Mouse (Mus musculus) left cerebral cortex, postnatal 10 days (tissue): ENCODE data around the gene Psmb9. TPM values are rescaled to one million over a fixed set of nuclear protein-coding genes. Genes with fewer than 3 reads are reported as not detected.

Source experiments
- DNase-seq, 2 experiments: peaks; one replicate each; pipeline ENCODE4 v3.0.0; 2021 to 2022; ENCODE audit warnings: low spot score in 2 of 2, mixed read lengths in 1 of 2; ENCODE audit errors: extremely low spot score in 1 of 2
- intact Hi-C: fragments of 180-260 bp; cut with DNase I; formaldehyde crosslinking; loops from one replicate; pipeline ENCODE4 v1.15.1; 2025
- total RNA-seq, 2 experiments: library from RNA; stranded (reverse); gene quantifications; 2 replicates each; pipeline ENCODE4 v1.2.3; 2021

The Psmb9 gene
- total RNA-seq, 2 experiments from 2014 or later: 0.66 to 2.2 TPM

- intact Hi-C loops: no loop called here
- DNase-seq: no peak
Observed at GRCm38 (mm10) chr17:34194723-34195122, 7.2 kb upstream of the Psmb9 start.

DNA sequence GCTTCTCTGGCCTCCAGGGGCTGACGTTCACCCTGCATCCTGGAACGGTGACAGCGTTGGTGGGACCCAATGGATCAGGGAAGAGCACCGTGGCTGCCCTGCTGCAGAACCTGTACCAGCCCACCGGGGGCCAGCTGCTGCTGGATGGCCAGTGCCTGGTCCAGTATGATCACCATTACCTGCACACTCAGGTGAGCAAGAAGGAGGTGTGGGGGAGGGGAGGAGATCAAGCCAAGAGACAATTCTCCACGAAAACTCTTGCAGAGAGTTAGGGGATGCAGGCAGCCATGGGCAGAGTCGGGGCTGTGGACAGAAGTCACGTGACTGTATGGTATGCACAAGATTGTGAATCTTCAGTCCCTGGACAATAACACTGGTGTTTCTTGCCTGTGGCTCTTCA lies 5.9 kb upstream of the Psmb9 start:
- intact Hi-C loops: no loop called here
- DNase-seq: no peak

DNA sequence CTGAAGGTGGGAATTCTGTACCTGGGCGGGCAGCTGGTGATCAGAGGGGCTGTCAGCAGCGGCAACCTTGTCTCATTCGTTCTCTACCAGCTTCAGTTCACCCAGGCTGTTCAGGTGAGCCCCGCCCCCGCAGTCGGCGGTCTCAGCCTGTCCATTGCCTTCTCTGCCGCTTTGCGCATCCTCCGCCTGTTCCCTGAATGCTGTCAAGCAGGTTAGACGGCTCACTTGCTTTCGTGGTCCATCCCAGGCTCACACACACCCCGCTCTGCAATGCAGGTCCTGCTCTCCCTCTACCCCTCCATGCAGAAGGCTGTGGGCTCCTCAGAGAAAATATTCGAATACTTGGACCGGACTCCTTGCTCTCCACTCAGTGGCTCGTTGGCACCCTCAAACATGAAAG lies 5.3 kb upstream of the Psmb9 start:
- DNase-seq: no peak
- intact Hi-C loops: no loop called here

DNA sequence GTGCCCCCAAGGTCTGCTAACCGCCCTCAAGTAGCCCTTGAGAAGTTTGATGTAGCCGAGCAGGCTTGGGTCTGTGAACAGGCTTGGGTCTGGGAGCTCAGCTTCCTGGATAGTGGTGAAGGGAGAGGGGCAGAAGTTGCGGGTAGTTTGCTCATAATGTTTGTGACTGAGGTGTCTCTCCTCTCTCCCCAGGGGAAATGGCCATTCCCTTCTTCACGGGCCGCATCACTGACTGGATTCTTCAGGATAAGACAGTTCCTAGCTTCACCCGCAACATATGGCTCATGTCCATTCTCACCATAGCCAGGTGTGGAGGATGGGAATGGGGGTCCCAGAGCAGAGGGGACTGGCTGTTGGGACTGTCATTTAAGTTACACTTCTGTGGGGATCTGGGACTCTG lies 1.4 kb upstream of the Psmb9 start:
- DNase-seq: no peak
- intact Hi-C loops: no loop called here

DNA sequence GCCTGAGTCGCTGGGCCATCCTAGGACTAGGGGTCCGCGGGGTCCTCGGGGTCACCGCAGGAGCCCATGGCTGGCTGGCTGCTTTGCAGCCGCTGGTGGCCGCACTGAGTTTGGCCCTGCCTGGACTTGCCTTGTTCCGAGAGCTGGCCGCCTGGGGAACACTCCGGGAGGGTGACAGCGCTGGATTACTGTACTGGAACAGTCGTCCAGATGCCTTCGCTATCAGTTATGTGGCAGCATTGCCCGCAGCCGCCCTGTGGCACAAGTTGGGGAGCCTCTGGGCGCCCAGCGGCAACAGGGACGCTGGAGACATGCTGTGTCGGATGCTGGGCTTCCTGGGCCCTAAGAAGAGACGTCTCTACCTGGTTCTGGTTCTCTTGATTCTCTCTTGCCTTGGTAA lies 446 bp upstream of the Psmb9 start:
- intact Hi-C loops: no loop called here
- no peak for DNase-seq

GRCm38 (mm10) chr17:34186885-34187260 lies 691 bp downstream of the Psmb9 start:
- intact Hi-C loops: no loop called here
- no peak for DNase-seq

- DNase-seq: no peak
- intact Hi-C loops: no loop called here
Observed at GRCm38 (mm10) chr17:34185526-34185925, 2.0 kb downstream of the Psmb9 start.

GRCm38 (mm10) chr17:34183564-34184219 lies 3.9 kb downstream of the Psmb9 start:
- DNase-seq: no peak
- intact Hi-C loops: no loop called here

DNA sequence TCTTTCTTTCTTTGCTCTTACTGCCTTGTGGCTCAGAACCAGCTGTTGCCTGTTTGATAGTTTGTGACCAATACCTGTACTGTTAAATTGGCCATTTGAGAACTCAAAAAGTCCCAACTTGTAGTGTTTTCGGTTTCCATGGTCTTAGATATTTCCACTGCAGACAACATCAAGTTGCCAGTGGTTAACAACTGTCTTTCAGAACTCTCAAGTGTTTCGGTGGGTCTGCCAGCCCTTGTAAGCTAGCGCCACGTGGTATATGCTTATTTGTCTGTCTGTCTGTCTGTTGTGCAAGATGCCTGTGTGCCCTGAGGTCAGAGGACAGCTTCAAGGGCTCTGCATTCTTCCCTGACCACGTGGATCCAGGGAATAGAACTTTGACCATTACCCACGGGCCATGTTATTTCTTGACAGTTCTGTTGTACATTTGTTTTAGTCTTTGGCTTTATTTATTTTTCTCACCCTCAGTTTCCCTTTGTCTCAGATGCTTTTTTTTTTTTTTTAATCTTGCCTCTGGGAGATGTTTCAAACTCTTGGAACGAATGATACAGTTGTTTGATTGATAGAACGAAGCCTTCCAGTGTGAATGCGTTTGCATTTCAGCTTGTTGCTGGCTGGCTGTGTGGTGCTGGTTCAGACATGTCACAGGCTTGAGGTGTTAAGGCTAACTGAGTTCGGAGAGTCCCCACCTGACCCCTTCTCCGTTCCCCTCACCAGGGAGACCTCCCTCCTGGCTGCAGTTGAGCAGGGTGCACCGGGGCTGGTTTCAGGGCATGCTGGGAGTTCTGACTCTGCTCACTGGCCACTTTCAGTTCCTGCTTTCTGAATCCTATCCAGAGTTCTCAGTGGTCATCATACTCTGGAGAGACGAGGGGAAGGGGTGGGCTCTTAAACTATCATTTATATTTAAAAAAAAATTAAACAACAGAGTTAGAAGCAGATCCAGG lies 7.4 kb downstream of the Psmb9 start:
- intact Hi-C loops: loop anchor here (5.0 kb wide), 1 partner anchor 172 kb away; the partner anchor contains the start of gene Btnl2
- no peak for DNase-seq

DNA sequence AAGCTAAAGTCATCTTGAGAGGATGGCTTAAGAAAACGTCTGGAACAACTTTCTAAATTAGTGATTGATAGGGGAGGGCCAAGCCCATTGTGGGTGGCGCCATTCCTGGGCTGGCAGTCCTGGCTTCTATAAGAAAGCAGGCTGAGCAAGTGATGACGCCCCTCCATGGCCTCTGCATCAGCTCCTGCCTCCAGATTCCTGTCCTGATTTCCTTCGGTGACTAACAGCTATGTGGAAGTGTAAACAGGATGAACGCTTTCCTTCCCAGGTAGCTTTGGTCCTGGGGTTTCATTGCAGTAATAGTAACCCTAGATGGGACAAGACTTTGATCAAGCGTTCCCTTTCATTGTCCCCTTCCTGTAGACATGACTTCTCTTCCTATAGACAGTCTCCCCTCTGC lies 8.5 kb downstream of the Psmb9 start:
- intact Hi-C loops: loop anchor here (5.0 kb wide), 1 partner anchor 173 kb away; the partner anchor contains the start of gene Btnl2

DNA sequence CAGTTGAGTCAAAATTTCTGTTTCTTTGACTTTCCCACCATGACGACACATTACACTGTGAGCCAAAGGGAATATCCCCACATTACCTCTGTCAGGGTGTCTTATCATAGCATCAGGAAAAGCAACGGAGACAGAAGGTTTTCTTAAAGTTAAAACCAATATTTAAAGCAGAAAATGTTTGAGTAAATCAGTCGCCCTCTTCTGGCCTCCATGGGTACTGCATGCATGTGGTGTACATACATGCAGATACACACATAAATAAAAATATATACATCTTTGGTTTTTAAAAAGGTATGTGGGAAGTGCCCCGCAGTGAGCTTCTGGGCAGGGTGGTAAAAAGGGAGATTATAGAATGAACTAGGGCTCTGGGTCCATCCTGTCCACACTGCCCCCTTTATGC lies 10.4 kb downstream of the Psmb9 start:
- no peak for DNase-seq
- intact Hi-C loops: loop anchor here (5.0 kb wide), 1 partner anchor 175 kb away; the partner anchor contains the start of gene Btnl2

More for the DNA sequence above, 8.5 kb downstream of the Psmb9 start:
- DNase-seq: no peak

GRCm38 (mm10) chr17:34174075-34174474 lies 13.5 kb downstream of the Psmb9 start:
- no peak for DNase-seq

GRCm38 (mm10) chr17:34172528-34172927 lies 15.0 kb downstream of the Psmb9 start:
- intact Hi-C loops: loop anchor here (5.0 kb wide), 1 partner anchor 65 kb away; the partner anchor contains the start of gene H2-Ob
- no peak for DNase-seq

More at GRCm38 (mm10) chr17:34174075-34174474, 13.5 kb downstream of the Psmb9 start:
- intact Hi-C loops: loop anchor here (5.0 kb wide), 1 partner anchor 63 kb away; the partner anchor contains the start of gene H2-Ob

DNA sequence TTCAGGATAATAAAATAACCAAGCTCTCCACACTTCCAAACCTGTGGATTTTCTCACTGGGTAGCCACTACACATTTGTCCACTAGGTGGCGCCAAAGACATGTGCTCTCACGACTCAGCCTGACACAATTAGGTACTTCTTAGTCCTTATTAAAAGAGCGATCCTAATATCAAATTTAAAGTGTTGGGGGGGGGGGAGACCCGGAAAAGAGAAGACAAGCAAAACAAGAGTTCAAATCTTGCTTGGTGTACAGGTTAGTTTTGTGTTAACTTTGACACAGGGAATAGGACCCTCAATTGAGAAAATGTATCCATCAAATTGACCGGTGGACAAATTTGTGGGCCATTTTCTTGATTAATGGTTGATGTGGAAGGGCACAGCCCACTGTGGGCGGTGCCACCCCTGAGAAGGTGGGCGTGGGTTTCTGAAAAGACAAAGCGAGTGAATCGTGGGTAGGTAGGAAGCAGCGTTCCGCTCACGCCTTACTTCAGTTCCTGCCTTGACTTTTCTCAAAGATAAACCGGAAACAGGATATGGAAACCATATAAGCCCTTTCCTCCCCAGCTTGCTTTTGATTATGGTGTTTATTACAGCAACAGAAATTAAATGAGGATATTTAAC lies 16.6 kb downstream of the Psmb9 start:
- intact Hi-C loops: loop anchor here (5.0 kb wide), 1 partner anchor 66 kb away; the partner anchor contains the start of gene H2-Ob
- peak; percentile 68 to 71 for DNase-seq

GRCm38 (mm10) chr17:34170487-34170876 lies 17.1 kb downstream of the Psmb9 start:
- no peak for DNase-seq
- intact Hi-C loops: loop anchor here (5.0 kb wide), 1 partner anchor 67 kb away; the partner anchor contains the start of gene H2-Ob

DNA sequence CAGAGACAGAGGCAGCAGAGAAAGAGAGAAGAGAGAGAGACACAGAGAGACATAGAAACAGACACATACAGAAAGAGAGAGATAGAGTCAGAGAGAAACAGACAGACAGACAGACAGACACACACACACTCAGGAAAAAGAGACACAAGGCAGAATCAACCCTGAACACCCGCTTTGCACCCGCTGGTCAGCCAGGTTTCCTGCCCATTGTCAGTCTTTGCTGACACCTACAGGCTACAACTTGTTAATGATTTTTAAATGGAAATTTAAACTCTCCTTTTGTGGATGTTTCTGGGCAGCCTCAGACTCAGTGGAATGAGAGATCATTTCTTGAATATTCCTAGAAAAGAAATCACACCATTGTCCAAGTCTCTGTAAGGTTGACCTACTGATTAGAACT lies 18.3 kb downstream of the Psmb9 start:
- DNase-seq: peak; percentile 38 to 52
- intact Hi-C loops: loop anchor here (5.0 kb wide), 1 partner anchor 67 kb away; no protein-coding TSS in a partner anchor

GRCm38 (mm10) chr17:34165033-34165730 lies 22.4 kb downstream of the Psmb9 start:
- intact Hi-C loops: loop anchor here (2.0 to 5.0 kb wide), 2 partner anchors 63 to 88 kb away; no protein-coding TSS in a partner anchor
- DNase-seq: no peak

GRCm38 (mm10) chr17:34164202-34164895 lies 23.2 kb downstream of the Psmb9 start:
- intact Hi-C loops: loop anchor here (2.0 kb wide), 1 partner anchor 88 kb away; no protein-coding TSS in a partner anchor
- DNase-seq: peak in 1 of 2 experiments; percentile 41
